Mouse (Mus musculus) C2C12 (cell line): ENCODE measurements at regions not wholly inside any gene's neighbourhood (a gene's known extent, or its start where the extent isn't known, plus 50 kb on each side); places are given as distances from the start of the nearest gene placed in this dataset.

Experiments used
- H3K27me3 ChIP-seq: one replicate; pipeline ENCODE4 v1.6.1; 2011; ENCODE audit not compliant: control insufficient read depth, insufficient read depth, insufficient read length
- H3K36me3 ChIP-seq: one replicate; pipeline ENCODE4 v1.6.1; 2011; ENCODE audit not compliant: control insufficient read depth, insufficient read depth
- H3K4me3 ChIP-seq: one replicate; pipeline ENCODE4 v1.5.1; 2011; ENCODE audit warnings: mild to moderate bottlenecking, control low read depth; ENCODE audit not compliant: poor library complexity, insufficient read depth, severe bottlenecking
- H3K79me2 ChIP-seq: one replicate; pipeline ENCODE4 v1.6.1; 2011; ENCODE audit not compliant: control insufficient read depth, insufficient read depth
- H3K79me3 ChIP-seq: one replicate; pipeline ENCODE4 v1.6.1; 2011; ENCODE audit warnings: low read depth, control low read depth
- H3ac ChIP-seq: one replicate; pipeline ENCODE3; 2011; ENCODE audit warnings: low read depth; ENCODE audit not compliant: control insufficient read depth, insufficient read length
- CEBPB ChIP-seq: IDR thresholded peaks from one replicate; pipeline ENCODE4 v1.6.1; 2011; ENCODE audit warnings: low read depth, mild to moderate bottlenecking, control low read depth, moderate library complexity
- CTCF ChIP-seq: IDR thresholded peaks from one replicate; pipeline ENCODE4 v1.5.1; 2011; ENCODE audit not compliant: control insufficient read depth, insufficient read depth, insufficient read length
- FOSL1 ChIP-seq: IDR thresholded peaks from one replicate; pipeline ENCODE4 v1.8.0; 2011; ENCODE audit warnings: mild to moderate bottlenecking, low read length; ENCODE audit not compliant: poor library complexity, insufficient read depth, severe bottlenecking
- MAX ChIP-seq: IDR thresholded peaks from one replicate; pipeline ENCODE4 v1.6.1; 2011; ENCODE audit warnings: mild to moderate bottlenecking, control low read depth
- MYOD1 ChIP-seq: IDR thresholded peaks from one replicate; pipeline ENCODE4 v1.6.1; 2011; ENCODE audit warnings: low read depth; ENCODE audit not compliant: control insufficient read depth, insufficient read length
- MYOG ChIP-seq: IDR thresholded peaks from one replicate; pipeline ENCODE4 v1.6.1; 2011; ENCODE audit not compliant: control insufficient read depth, insufficient read length; ENCODE audit errors: extremely low read depth
- USF1 ChIP-seq: IDR thresholded peaks from one replicate; pipeline ENCODE4 v1.6.1; 2011; ENCODE audit warnings: low read depth, mild to moderate bottlenecking, control low read depth, moderate library complexity

DNA sequence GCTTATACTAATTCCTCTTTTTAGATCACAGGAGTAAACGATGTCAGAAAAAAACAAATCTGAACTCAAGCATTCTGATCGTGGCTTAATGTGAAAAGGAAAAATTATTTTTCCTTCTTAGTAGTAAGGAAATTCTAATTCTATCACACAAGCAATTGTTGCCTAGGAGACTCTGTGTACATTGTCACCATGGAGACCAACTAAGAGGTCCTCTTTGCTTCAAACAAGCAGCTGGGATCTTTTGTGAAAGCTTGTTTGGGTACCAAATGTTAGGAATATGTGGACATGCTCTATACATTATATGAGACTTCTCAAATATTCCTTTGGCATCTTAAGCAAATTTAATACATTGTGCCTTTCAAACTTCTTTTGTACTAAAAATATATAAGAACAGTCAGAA is 345.9 kb upstream of the Atp10a start:
- Histone ChIP-seq H3K79me2 (no peaks in the 10 kb centered on the region), H3K27me3 (no peaks in the 10 kb centered on the region), H3K36me3 (no peaks in the 10 kb centered on the region), H3K79me3 (no peaks in the 10 kb centered on the region), H3K4me3 (no peak overlapping the region), H3ac (no peak overlapping the region)
- TF ChIP-seq CEBPB (no peak), MAX (no peak), CTCF (no peak), FOSL1 (no peak)

DNA sequence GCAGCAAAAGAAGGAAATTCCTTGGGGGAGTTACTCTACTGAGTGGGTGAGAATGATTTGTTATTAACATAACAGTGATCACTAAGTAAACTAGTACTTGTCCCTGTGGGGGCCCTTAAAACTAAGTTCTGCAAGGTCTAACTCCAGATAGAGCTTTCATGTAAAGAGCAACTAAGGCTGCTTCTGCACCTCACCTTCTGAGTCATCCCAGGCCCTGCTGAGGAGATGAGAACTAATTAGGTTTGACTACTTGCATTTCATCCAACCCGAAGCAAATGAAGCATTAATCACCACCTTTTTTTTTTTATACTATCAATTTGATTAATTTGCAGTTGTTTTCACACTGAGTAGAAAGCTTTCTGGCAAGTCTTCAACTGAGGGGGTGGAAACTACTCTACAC is 333.6 kb upstream of the Atp10a start:
- Histone ChIP-seq H3K4me3 (no peak overlapping the region), H3ac (no peak overlapping the region), H3K36me3 (no peaks in the 10 kb centered on the region), H3K79me2 (no peaks in the 10 kb centered on the region), H3K27me3 (no peaks in the 10 kb centered on the region), H3K79me3 (no peaks in the 10 kb centered on the region)
- TF ChIP-seq FOSL1, result no peak
- TF ChIP-seq MYOG, result no peak
- no peak for TF ChIP-seq MAX
- no peak for TF ChIP-seq CEBPB
- no peak for TF ChIP-seq USF1
- TF ChIP-seq MYOD1, result no peak
- no peak for TF ChIP-seq CTCF

GRCm38 (mm10) chr7:58367384-58367783 is 288.6 kb upstream of the Atp10a start:
- H3K27me3 ChIP-seq, result no peaks in the 10 kb centered on the region
- H3ac ChIP-seq, result no peak overlapping the region
- no peaks in the 10 kb centered on the region for H3K79me2 ChIP-seq
- no peak overlapping the region for H3K4me3 ChIP-seq
- no peaks in the 10 kb centered on the region for H3K36me3 ChIP-seq
- TF ChIP-seq MYOD1, result no peak
- no peak for TF ChIP-seq CEBPB
- no peak for TF ChIP-seq USF1
- no peak for TF ChIP-seq MYOG
- no peak for TF ChIP-seq CTCF
- no peak for TF ChIP-seq FOSL1
- TF ChIP-seq MAX, result no peak
- no peaks in the 10 kb centered on the region for H3K79me3 ChIP-seq

- Histone ChIP-seq H3K79me2 (no peaks in the 10 kb centered on the region), H3K79me3 (no peaks in the 10 kb centered on the region), H3K27me3 (no peaks in the 10 kb centered on the region), H3ac (no peak overlapping the region), H3K36me3 (no peaks in the 10 kb centered on the region), H3K4me3 (no peak overlapping the region)
- TF ChIP-seq USF1 (no peak), MYOD1 (no peak), MAX (no peak), FOSL1 (no peak), CEBPB (no peak), CTCF (no peak), MYOG (no peak)
These were observed 272.6 kb upstream of the Atp10a start for GRCm38 (mm10) chr7:58383401-58383800.

DNA sequence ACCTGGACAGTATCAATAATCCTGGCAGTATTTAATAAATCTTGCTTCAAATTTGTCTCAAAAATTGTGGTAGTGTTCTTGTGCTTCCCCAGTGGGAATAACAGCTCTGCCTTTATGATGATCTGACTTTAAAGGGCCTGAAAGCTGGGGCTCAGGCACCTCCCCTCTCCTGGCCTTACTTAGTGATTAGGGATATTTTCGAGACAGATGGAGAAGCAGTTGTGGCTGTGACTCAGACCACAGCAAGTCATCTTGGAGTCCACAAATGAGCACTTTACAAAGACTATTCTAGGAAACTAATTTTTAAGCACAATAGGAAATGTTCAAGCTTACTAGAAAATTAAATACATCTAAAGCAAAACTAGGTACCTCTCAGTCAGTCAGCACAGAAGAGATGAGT is 267.6 kb upstream of the Atp10a start:
- H3K27me3 ChIP-seq, result no peaks in the 10 kb centered on the region
- no peak for TF ChIP-seq CEBPB
- TF ChIP-seq MYOD1, result peak; percentile 88
- no peaks in the 10 kb centered on the region for H3K36me3 ChIP-seq

GRCm38 (mm10) chr7:58392391-58393115 is 263.4 kb upstream of the Atp10a start:
- H3K79me2 ChIP-seq, result no peaks in the 10 kb centered on the region
- no peak overlapping the region for H3K4me3 ChIP-seq
- no peaks in the 10 kb centered on the region for H3K79me3 ChIP-seq
- no peaks in the 10 kb centered on the region for H3K36me3 ChIP-seq
- no peaks in the 10 kb centered on the region for H3K27me3 ChIP-seq
- TF ChIP-seq USF1 (no peak), FOSL1 (no peak), CTCF (no peak), MYOD1 (no peak), CEBPB (no peak), MAX (no peak), MYOG (no peak)
- H3ac ChIP-seq, result no peak overlapping the region

More for the DNA sequence above, 267.6 kb upstream of the Atp10a start:
- no peaks in the 10 kb centered on the region for H3K79me3 ChIP-seq
- H3K79me2 ChIP-seq, result no peaks in the 10 kb centered on the region
- H3ac ChIP-seq, result no peak overlapping the region
- H3K4me3 ChIP-seq, result no peak overlapping the region
